Mouse (Mus musculus): ENCODE data around the gene Gfra1. TPM values are rescaled to one million over a fixed set of nuclear protein-coding genes. Genes with fewer than 3 reads are reported as not detected.

Gfra1 gene
- polyA plus RNA-seq, 1 experiment from 2014 or later: 7.4 TPM

GRCm38 (mm10) chr19:58288145-58288544 lies 167.6 kb downstream of the Gfra1 start:
- H3K4me1 ChIP-seq (ENCODE audit: control insufficient read depth, low read depth, low read length): no peaks in the 10 kb centered on the region
- H3K4me2 ChIP-seq (ENCODE audit: low read depth, low read length): no peak overlapping the region
- H3K4me3 ChIP-seq (ENCODE audit: low read depth, low read length): no peak overlapping the region
- no peak for ATAC-seq (ENCODE audit: low read depth)
- H3K27ac ChIP-seq (ENCODE audit: low read length): no peak overlapping the region
- H3K27me3 ChIP-seq (ENCODE audit: control insufficient read depth, insufficient read depth, low read depth, low read length): no peaks in the 10 kb centered on the region
- no peaks in the 10 kb centered on the region for H3K9me3 ChIP-seq (replicated peaks; ENCODE audit: control insufficient read depth, low read length)
- no peak overlapping the region for H3K9ac ChIP-seq (ENCODE audit: low read depth, low read length)
- WGBS (ENCODE audit: insufficient replicate concordance): 68% methylated on average over 6 of the region's 6 CpGs
- no peaks in the 10 kb centered on the region for H3K36me3 ChIP-seq (ENCODE audit: control insufficient read depth, insufficient read depth)

- H3K27ac ChIP-seq (ENCODE audit: low read length): no peak overlapping the region
- no peak for ATAC-seq (ENCODE audit: low read depth)
- no peak overlapping the region for H3K9ac ChIP-seq (ENCODE audit: low read depth, low read length)
- H3K36me3 ChIP-seq (ENCODE audit: control insufficient read depth, insufficient read depth): no peaks in the 10 kb centered on the region
- H3K4me3 ChIP-seq (ENCODE audit: low read depth, low read length): no peak overlapping the region
- H3K9me3 ChIP-seq (replicated peaks; ENCODE audit: control insufficient read depth, low read length): no peaks in the 10 kb centered on the region
- H3K4me1 ChIP-seq (ENCODE audit: control insufficient read depth, low read depth, low read length): no peaks in the 10 kb centered on the region
- no peak overlapping the region for H3K4me2 ChIP-seq (ENCODE audit: low read depth, low read length)
- WGBS (ENCODE audit: insufficient replicate concordance): 53% methylated on average over 9 of the region's 9 CpGs
- no peaks in the 10 kb centered on the region for H3K27me3 ChIP-seq (ENCODE audit: control insufficient read depth, insufficient read depth, low read depth, low read length)
Observed at GRCm38 (mm10) chr19:58275281-58275680, 180.4 kb downstream of the Gfra1 start.

- Histone ChIP-seq H3K27ac (ENCODE audit: low read length) (no peak overlapping the region), H3K9me3 (replicated peaks; ENCODE audit: control insufficient read depth, low read length) (no peaks in the 10 kb centered on the region), H3K27me3 (ENCODE audit: control insufficient read depth, insufficient read depth, low read depth, low read length) (no peaks in the 10 kb centered on the region), H3K4me3 (ENCODE audit: low read depth, low read length) (no peak overlapping the region), H3K36me3 (ENCODE audit: control insufficient read depth, insufficient read depth) (no peaks in the 10 kb centered on the region), H3K9ac (ENCODE audit: low read depth, low read length) (no peak overlapping the region), H3K4me2 (ENCODE audit: low read depth, low read length) (no peak overlapping the region), H3K4me1 (ENCODE audit: control insufficient read depth, low read depth, low read length) (no peaks in the 10 kb centered on the region)
- 72% methylated on average over 8 of the region's 8 CpGs for WGBS (ENCODE audit: insufficient replicate concordance)
- ATAC-seq (ENCODE audit: low read depth): no peak
Observed at GRCm38 (mm10) chr19:58271815-58272214, 183.9 kb downstream of the Gfra1 start.

DNA sequence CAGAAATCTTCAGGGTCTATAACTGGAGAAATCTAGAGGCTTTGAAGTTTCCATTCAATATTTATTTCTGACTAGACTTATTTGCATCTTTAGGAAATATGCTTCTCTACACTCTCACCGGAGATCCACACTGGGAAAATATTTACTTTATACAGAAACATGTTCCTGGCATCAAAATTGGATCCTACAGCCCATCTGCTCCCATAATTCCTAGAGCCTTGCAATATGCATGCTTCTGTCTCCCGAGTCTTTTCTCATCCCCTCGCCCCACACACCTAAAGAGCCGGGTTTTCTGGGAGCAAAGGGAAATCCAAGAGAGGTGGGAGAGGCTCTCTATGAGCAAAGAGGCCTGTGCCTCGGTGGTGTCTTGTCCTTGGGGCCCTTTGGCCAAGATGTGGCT lies 184.9 kb downstream of the Gfra1 start:
- Histone ChIP-seq H3K9me3 (replicated peaks; ENCODE audit: control insufficient read depth, low read length) (no peaks in the 10 kb centered on the region), H3K4me3 (ENCODE audit: low read depth, low read length) (no peak overlapping the region), H3K9ac (ENCODE audit: low read depth, low read length) (no peak overlapping the region), H3K4me1 (ENCODE audit: control insufficient read depth, low read depth, low read length) (no peaks in the 10 kb centered on the region), H3K27ac (ENCODE audit: low read length) (no peak overlapping the region), H3K4me2 (ENCODE audit: low read depth, low read length) (no peak overlapping the region), H3K36me3 (ENCODE audit: control insufficient read depth, insufficient read depth) (no peaks in the 10 kb centered on the region), H3K27me3 (ENCODE audit: control insufficient read depth, insufficient read depth, low read depth, low read length) (no peaks in the 10 kb centered on the region)
- no peak for ATAC-seq (ENCODE audit: low read depth)
- WGBS (ENCODE audit: insufficient replicate concordance): 61% methylated on average over 5 of the region's 5 CpGs

GRCm38 (mm10) chr19:58268476-58268875 lies 187.2 kb downstream of the Gfra1 start:
- 70% methylated on average over 4 of the region's 4 CpGs for WGBS (ENCODE audit: insufficient replicate concordance)
- Histone ChIP-seq H3K36me3 (ENCODE audit: control insufficient read depth, insufficient read depth) (no peaks in the 10 kb centered on the region), H3K9me3 (replicated peaks; ENCODE audit: control insufficient read depth, low read length) (no peaks in the 10 kb centered on the region), H3K27me3 (ENCODE audit: control insufficient read depth, insufficient read depth, low read depth, low read length) (no peaks in the 10 kb centered on the region), H3K27ac (ENCODE audit: low read length) (no peak overlapping the region), H3K4me2 (ENCODE audit: low read depth, low read length) (no peak overlapping the region), H3K4me1 (ENCODE audit: control insufficient read depth, low read depth, low read length) (no peaks in the 10 kb centered on the region), H3K9ac (ENCODE audit: low read depth, low read length) (no peak overlapping the region), H3K4me3 (ENCODE audit: low read depth, low read length) (no peak overlapping the region)
- no peak for ATAC-seq (ENCODE audit: low read depth)

DNA sequence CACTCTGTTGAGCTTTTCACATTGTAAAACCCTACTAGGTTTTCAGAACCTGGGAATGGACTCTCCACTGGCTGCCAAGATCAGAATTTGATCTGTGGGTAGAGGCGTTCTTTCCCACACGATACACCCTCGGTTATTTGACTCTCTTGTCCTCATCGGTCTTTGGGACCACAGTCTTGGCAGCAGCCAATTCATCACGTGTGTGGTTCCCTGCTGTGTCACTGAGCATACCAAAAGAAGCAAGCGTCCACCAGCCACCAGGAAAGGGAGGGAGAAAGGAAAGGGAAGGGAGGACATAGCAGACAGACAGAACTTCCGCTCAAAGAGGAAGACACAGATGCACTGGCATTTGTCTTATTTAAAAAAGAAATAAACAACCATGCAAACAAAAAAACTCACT lies 189.1 kb downstream of the Gfra1 start:
- Histone ChIP-seq H3K4me3 (ENCODE audit: low read depth, low read length) (no peak overlapping the region), H3K9ac (ENCODE audit: low read depth, low read length) (no peak overlapping the region), H3K4me2 (ENCODE audit: low read depth, low read length) (no peak overlapping the region), H3K9me3 (replicated peaks; ENCODE audit: control insufficient read depth, low read length) (no peaks in the 10 kb centered on the region), H3K4me1 (ENCODE audit: control insufficient read depth, low read depth, low read length) (no peaks in the 10 kb centered on the region), H3K27ac (ENCODE audit: low read length) (no peak overlapping the region), H3K36me3 (ENCODE audit: control insufficient read depth, insufficient read depth) (no peaks in the 10 kb centered on the region), H3K27me3 (ENCODE audit: control insufficient read depth, insufficient read depth, low read depth, low read length) (no peaks in the 10 kb centered on the region)
- ATAC-seq (ENCODE audit: low read depth): no peak
- 34% methylated on average over 7 of the region's 7 CpGs for WGBS (ENCODE audit: insufficient replicate concordance)

GRCm38 (mm10) chr19:58260934-58261333 lies 194.8 kb downstream of the Gfra1 start:
- 63% methylated on average over 8 of the region's 8 CpGs for WGBS (ENCODE audit: insufficient replicate concordance)
- no peak overlapping the region for H3K4me2 ChIP-seq (ENCODE audit: low read depth, low read length)
- no peak for ATAC-seq (ENCODE audit: low read depth)
- H3K27me3 ChIP-seq (ENCODE audit: control insufficient read depth, insufficient read depth, low read depth, low read length): no peaks in the 10 kb centered on the region
- no peaks in the 10 kb centered on the region for H3K36me3 ChIP-seq (ENCODE audit: control insufficient read depth, insufficient read depth)
- H3K4me1 ChIP-seq (ENCODE audit: control insufficient read depth, low read depth, low read length): no peaks in the 10 kb centered on the region
- no peak overlapping the region for H3K9ac ChIP-seq (ENCODE audit: low read depth, low read length)
- no peak overlapping the region for H3K4me3 ChIP-seq (ENCODE audit: low read depth, low read length)
- no peak overlapping the region for H3K27ac ChIP-seq (ENCODE audit: low read length)
- no peaks in the 10 kb centered on the region for H3K9me3 ChIP-seq (replicated peaks; ENCODE audit: control insufficient read depth, low read length)

DNA sequence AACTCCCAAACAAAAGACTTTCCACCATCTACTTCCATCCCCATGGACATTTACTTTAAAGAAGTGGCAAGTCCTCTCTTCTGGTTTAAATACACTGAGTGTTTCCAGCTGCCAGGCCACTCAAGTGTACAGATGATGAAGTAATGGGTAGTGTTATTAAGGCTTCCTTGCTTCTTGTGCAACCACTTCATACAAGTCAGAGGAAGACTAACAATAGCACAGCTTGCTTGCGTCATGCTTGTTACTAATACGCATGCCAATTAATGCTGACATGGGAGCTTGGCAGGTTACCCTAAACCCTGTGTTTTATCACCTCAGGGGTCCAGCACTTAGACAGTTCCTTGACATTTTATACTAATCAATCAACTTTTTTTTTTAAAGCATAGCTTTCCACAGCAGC lies 196.5 kb downstream of the Gfra1 start:
- no peak overlapping the region for H3K9ac ChIP-seq (ENCODE audit: low read depth, low read length)
- H3K27ac ChIP-seq (ENCODE audit: low read length): no peak overlapping the region
- H3K4me2 ChIP-seq (ENCODE audit: low read depth, low read length): no peak overlapping the region
- H3K27me3 ChIP-seq (ENCODE audit: control insufficient read depth, insufficient read depth, low read depth, low read length): no peaks in the 10 kb centered on the region
- WGBS (ENCODE audit: insufficient replicate concordance): 81% methylated on average over 2 of the region's 2 CpGs
- H3K9me3 ChIP-seq (replicated peaks; ENCODE audit: control insufficient read depth, low read length): no peaks in the 10 kb centered on the region
- H3K36me3 ChIP-seq (ENCODE audit: control insufficient read depth, insufficient read depth): no peaks in the 10 kb centered on the region
- no peak overlapping the region for H3K4me3 ChIP-seq (ENCODE audit: low read depth, low read length)
- no peak for ATAC-seq (ENCODE audit: low read depth)
- no peaks in the 10 kb centered on the region for H3K4me1 ChIP-seq (ENCODE audit: control insufficient read depth, low read depth, low read length)

GRCm38 (mm10) chr19:58256485-58256884 lies 199.2 kb downstream of the Gfra1 start:
- Histone ChIP-seq H3K4me2 (ENCODE audit: low read depth, low read length) (no peak overlapping the region), H3K4me3 (ENCODE audit: low read depth, low read length) (no peak overlapping the region), H3K4me1 (ENCODE audit: control insufficient read depth, low read depth, low read length) (no peaks in the 10 kb centered on the region), H3K27ac (ENCODE audit: low read length) (no peak overlapping the region), H3K36me3 (ENCODE audit: control insufficient read depth, insufficient read depth) (no peaks in the 10 kb centered on the region), H3K9me3 (replicated peaks; ENCODE audit: control insufficient read depth, low read length) (no peaks in the 10 kb centered on the region), H3K27me3 (ENCODE audit: control insufficient read depth, insufficient read depth, low read depth, low read length) (no peaks in the 10 kb centered on the region), H3K9ac (ENCODE audit: low read depth, low read length) (no peak overlapping the region)
- ATAC-seq (ENCODE audit: low read depth): no peak
- 62% methylated on average over 3 of the region's 3 CpGs for WGBS (ENCODE audit: insufficient replicate concordance)

GRCm38 (mm10) chr19:58255394-58255793 lies 200.3 kb downstream of the Gfra1 start:
- no peaks in the 10 kb centered on the region for H3K27me3 ChIP-seq (ENCODE audit: control insufficient read depth, insufficient read depth, low read depth, low read length)
- H3K9me3 ChIP-seq (replicated peaks; ENCODE audit: control insufficient read depth, low read length): no peaks in the 10 kb centered on the region
- ATAC-seq (ENCODE audit: low read depth): no peak
- H3K27ac ChIP-seq (ENCODE audit: low read length): no peak overlapping the region
- WGBS (ENCODE audit: insufficient replicate concordance): 55% methylated on average over 7 of the region's 7 CpGs
- no peaks in the 10 kb centered on the region for H3K36me3 ChIP-seq (ENCODE audit: control insufficient read depth, insufficient read depth)
- H3K4me1 ChIP-seq (ENCODE audit: control insufficient read depth, low read depth, low read length): no peaks in the 10 kb centered on the region
- no peak overlapping the region for H3K4me2 ChIP-seq (ENCODE audit: low read depth, low read length)
- no peak overlapping the region for H3K9ac ChIP-seq (ENCODE audit: low read depth, low read length)
- no peak overlapping the region for H3K4me3 ChIP-seq (ENCODE audit: low read depth, low read length)
